Mouse (Mus musculus) embryo, embryonic 11 days (tissue): Measurements from ENCODE around the gene Iars2.
A peak's percentile ranks its signal among the peaks of the same experiment; 100 is the strongest.

Experiments used
- DNase-seq: peaks from one replicate; pipeline ENCODE4 v3.0.0-alpha.2; 2015

Iars2 gene

GRCm38 (mm10) chr1:185328721-185329610 lies at the start of gene Iars2:
Iars2 (minus strand) TSS chr1:185329396.
- peak; percentile 93 for DNase-seq

DNA sequence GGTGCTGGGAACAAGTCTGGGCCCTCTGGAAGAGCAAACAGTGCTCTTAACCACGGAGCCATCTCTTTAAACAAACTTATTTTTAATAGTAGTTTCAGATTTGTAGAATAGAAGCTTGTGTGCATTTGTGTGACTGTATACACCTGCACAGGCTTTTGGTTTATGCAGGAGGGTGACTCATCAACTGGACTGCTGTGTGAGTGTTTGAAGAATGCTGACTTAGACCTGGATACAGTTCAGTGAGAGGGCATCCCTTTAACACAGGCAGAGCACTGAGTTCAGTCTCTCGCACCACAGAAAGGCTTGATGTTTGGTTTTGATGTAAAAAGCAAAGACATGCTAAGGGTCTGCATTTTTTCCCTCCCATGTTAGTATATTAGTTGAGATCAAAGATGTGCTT lies 48.2 kb upstream of the Iars2 start:
- DNase-seq, result no peak

GRCm38 (mm10) chr1:185376390-185376789 lies 47.2 kb upstream of the Iars2 start:
- no peak for DNase-seq

DNA sequence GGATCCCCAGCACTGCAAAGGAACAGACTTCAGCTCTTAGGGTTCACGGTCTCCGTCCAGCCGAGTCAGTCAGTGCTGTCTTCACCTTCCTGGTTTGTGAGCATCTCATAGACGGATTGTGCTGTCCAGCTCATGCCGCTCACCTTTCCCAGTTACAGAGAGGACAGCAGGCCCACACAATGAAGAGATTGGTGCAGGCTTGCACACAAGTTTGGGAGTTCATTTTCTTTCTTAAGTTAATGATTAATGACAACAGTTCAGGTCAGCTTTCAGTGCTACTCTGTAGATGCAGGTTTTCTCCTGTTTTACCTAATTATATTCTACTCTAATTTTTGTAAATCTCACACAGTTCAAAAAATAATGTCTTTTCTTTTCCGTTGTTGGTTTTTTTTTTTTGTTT lies 40.8 kb upstream of the Iars2 start:
- no peak for DNase-seq

GRCm38 (mm10) chr1:185367383-185367782 lies 38.2 kb upstream of the Iars2 start:
- DNase-seq, result no peak

GRCm38 (mm10) chr1:185364183-185364540 lies 35.0 kb upstream of the Iars2 start:
- DNase-seq, result peak; percentile 4

DNA sequence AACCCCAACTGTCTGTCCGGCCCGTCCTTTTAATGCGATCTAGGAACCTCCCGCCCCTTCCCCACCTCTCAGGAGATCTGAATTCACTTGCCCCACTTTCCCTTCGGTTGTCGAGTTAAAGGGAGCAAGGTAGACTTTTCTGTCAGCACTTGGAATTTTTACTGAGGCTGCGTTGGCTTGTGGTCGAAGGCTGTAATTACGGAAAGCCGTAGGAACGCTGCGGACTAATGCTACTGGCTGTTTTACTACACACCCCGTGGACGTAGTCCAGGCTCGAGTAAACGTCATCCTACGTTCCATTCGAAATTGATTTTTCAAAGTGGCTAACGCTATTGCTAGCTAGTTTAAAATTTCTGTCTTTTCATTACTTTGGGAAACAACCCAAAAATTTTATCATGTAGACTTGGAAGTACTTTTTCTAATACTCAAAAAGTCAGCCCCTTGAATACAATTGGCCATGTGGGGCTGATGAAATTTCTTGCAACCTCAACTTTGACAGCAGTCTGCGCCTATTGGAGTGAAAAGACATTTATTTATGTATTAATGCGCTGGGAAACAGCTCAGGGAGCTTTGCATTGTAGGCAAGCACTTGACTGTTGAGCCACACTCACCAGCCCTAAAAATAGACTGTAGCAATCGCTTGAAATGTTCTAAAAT lies 34.5 kb upstream of the Iars2 start:
- peak; percentile 78 for DNase-seq

- DNase-seq, result peak; percentile 100
Measured at GRCm38 (mm10) chr1:185362677-185363520, 33.7 kb upstream of the Iars2 start, which contains the start of gene Eprs. Eprs (plus strand) TSS chr1:185363044.

DNA sequence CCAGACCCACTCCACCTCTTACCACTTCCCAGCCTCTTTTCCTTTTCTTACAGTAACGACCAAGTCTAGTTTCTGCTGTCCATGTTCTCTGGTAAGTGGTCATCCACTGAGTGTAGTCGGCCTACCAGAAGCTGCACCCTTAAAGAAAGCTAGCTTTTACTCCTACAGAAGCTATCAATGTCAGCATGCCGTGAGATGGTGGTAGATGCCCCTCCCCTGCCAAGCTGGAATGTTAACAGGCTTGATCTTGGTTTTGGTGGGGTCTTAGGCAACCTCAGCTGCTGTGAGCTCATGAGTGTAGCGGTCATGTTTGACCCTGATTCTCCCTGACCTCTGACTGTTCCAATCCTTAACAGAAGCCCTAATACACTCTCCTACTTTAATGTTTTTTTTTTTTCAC lies 29.0 kb upstream of the Iars2 start:
- no peak for DNase-seq

DNA sequence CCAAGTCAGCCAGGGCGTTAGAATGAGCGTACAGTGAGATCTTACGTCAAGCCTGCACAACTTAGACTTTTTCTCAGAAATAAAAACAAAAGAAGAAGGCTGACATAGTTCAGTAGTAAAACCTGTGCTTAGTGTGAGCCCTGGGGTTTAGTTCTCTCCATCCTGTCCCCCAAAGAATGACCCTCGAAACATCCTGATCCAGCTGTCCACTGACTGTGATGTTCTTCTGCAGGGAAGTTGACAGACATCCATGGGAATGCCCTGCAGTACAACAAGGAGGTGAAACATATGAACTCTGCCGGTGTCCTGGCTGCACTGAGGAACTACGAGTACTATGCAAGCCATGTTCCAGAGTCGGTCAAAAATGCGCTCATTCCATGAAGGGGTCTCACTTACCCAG lies 27.1 kb upstream of the Iars2 start:
- DNase-seq, result no peak

DNA sequence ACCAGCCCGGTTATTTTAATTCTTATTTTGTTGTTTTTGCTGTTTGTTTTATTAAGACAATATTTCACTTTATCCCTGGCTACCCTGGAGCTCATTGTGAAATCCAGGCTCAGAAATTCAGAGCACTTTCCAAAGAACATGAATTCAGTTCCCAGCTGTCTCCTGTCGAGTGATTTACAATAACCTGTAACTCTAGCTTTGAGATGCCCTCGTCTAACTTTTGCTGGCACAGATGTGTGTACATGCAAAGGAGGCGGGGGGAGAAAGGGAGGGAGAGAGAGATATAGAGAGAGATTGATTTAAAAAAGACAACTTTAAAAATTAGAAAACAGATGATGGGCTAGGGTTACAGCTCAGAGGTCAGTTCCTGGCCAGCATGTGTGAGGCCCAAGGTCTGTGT lies 25.5 kb upstream of the Iars2 start:
- no peak for DNase-seq

DNA sequence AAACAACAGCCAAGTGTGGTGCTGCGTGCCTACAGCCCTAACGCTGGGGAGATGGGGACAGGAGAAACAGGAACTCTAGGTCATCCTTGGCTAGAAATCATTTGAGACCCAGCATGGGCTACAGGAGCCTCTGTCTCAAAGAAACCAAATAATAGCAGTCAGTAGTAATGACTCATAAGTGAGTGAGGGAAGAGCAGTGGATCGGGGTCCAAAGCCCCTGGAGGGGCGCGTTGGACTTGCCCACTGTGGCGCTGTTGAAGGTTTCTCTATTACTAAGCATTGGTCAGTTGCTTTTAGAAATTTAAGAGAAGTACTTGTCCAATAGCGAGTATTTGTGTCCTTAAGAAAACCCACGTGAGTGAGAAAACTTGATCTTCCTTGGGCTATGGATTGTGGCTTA lies 24.2 kb upstream of the Iars2 start:
- DNase-seq, result no peak

DNA sequence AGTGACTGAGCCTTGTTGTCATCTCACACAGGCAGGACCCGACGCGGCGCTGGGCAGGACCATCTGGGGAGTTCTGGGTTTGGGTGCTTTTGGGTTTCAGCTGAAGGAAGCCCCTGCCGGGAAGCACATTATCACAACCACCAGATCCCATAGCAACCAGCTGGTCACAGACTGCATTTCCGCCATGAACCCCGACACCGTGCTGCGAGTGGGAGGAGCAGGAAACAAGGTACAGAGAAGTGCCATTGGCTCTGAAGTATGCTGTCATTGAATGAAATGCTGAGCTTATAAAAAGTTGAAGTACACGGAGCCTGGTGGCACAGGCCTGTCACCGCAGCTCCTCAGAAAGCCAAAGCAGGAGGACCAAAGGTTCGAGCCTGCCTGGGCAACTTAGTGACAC lies 23.0 kb upstream of the Iars2 start:
- no peak for DNase-seq

GRCm38 (mm10) chr1:185350611-185351010 lies 21.4 kb upstream of the Iars2 start:
- no peak for DNase-seq

GRCm38 (mm10) chr1:185349741-185350140 lies 20.5 kb upstream of the Iars2 start:
- DNase-seq, result no peak

GRCm38 (mm10) chr1:185346188-185346587 lies 17.0 kb upstream of the Iars2 start:
- no peak for DNase-seq

DNA sequence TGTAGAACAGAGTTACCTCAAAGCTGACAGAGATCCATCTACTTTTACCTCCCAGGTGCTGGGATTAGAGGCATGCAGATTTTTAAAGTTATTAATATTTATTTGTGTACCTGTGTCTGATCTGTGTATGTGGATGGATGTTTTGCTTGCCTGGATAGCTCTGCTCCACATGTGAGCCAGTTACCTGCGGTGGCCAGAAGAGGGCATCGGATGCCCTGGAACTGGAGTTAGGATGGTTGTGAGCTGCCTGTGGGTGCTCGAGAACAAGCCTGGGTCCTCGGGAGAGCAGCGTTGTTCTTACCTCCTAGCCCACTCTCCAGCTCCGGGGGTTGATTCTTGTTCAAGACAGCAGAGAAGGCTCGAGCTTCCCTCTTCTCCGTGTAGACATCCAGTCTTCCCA lies 14.2 kb upstream of the Iars2 start:
- no peak for DNase-seq

- no peak for DNase-seq
Measured at GRCm38 (mm10) chr1:185342441-185342840, 13.2 kb upstream of the Iars2 start.

DNA sequence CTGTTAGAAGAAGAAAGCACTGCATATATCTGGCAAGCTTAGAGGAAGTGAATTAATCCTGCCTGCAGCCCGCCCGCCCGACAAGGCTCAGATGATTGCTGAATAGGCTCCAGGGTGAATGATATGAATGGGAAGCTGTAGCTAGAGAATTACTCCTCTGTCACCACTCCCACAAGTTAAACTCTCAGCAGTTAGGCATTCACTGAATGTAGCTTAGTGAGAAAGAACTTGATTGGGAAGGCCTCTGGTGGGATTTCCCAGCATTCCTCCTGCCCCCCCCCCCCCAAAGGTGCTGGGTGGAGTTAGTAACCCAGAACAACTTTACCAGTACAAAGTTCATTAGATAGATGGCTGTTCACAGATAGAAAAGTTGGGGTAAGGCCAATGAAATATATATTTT lies 7.3 kb upstream of the Iars2 start:
- no peak for DNase-seq

- DNase-seq, result no peak
Measured at GRCm38 (mm10) chr1:185335231-185335765, 6.1 kb upstream of the Iars2 start.

DNA sequence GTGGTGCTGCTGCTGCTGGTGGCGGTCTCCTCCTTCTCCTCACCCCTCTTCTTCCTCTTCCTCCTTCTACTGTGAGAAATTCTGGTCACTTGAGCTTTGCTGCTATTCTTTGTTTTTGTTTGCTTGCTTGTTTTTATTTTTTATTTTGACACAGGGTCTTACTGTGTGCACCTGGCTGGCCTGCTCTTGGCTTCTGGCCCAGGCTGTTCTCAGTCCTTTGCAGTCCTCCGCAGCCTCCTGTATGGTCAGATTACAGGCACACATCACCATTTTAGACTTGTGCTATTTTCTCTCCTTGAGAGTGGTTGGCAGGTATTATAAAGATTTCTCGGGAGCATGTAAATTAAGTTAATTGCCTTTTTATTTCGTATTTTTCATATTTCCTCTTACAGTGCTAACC lies 4.9 kb upstream of the Iars2 start:
- no peak for DNase-seq

DNA sequence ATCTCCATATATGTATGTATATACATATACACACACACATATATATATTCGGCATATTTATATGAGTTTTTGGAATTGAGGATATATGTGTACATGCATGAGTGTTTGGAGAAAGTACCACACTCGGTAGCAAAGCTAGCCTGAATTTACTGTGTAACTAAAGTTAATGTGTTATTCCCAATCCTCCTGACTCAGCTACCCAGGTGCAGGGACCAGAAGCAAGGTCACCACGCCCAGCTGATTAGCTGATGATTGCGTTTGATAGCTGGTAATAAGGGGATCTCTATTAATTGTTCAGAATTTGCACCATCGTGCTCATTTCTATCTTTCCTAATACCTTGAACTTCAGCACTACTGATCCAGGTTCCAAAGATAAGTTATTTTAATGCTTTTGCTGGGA lies 4.5 kb upstream of the Iars2 start:
- no peak for DNase-seq

- DNase-seq, result peak; percentile 97
Measured at GRCm38 (mm10) chr1:185331983-185332430, 2.8 kb upstream of the Iars2 start, which contains the start of gene Bpnt1. Bpnt1 (plus strand) TSS chr1:185332149.
